Mouse (Mus musculus): ENCODE data around the gene Olfr1123. TPM values are rescaled to one million over a fixed set of nuclear protein-coding genes. Genes with fewer than 3 reads are reported as not detected.
"Not testable (repeated sequence)": the region's sequence is repeated elsewhere in the genome, so short reads cannot be mapped to it uniquely, and the experiment has no call there.

Gene Olfr1123
- total RNA-seq (2021), result not detected
- long read RNA-seq, experiment 1, result 0 reads
- long read RNA-seq, experiment 2, result 0 reads

DNA sequence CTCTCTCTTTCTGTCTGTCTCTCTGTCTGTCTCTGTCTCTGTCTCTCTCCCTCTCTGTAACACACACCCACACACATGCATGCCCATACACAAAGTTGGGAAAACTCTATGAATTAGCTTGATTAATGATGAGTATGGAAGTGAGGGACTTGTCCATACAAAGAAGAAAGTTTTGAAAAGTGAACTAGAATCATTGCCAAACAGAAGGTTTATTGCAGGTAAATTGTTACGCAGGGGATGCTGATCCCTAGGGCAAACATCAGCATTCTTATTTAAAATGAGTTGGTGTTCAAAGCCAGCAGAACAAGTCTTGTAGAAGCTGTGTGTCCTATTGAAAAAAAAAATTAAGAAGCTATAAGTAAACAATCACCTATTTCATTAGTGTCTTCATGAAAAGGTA is at the start of gene Olfr1123:
Gene Olfr1123 (plus strand): TSS at position 301 of the 400 bp plus-strand sequence.
- DNase-seq, result no peak

DNA sequence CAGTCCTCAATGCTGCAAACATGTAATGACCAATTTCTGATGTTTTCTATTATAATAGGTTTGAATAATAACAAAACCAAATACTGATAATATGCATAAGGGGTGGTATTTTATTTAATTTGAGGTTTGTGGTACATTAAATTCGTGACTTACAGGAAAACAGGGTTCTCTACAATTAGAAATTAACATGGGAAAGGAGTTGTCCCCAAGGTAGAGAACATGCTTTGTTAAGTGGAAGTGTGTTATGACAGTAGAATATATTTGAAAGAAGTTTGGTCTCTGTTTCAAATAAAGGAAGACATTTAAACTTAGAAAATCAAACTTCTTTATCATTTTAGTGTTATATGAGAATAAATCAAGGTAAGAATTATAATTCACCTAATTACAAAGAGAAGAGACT is 46.8 kb upstream of the Olfr1123 start, which contains the start of gene Olfr1121:
Gene Olfr1121 (plus strand): TSS at position 301 of the 400 bp plus-strand sequence.
- DNase-seq, result no peak

DNA sequence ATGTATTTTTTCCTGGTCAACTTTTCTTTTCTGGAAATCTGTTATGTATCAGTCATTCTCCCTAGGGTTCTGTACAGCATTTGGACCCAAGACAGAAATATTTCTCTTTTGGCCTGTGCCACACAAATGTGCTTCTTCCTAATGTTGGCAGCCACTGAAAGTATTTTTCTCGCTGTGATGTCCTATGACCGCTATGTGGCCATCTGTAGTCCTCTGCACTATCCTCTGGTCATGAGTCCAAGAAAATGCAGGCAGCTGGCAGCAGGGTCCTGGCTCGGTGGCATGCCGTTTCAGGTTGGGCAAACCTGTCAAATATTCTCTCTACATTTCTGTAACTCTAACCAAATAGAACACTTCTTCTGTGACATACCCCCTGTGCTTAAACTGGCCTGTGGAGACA is 44.7 kb upstream of the Olfr1123 start:
- no peak for DNase-seq

DNA sequence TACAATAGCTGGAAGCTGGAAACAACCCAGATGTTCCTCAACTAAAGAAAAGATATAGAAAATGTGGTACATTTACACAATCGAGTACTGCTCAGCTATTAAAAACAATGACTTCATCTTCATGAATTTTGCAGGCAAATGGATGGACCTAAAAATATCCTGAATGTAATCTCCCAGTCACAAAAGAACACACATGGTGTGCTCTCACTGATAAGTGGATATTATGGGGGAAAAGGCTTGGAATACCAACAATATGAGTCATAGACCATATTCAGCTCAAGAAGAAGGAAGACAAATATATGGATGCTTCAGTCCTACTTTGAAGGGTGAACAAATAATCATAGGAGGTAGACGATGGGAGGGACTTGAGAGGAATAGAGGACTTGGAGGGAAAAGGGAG is 32.5 kb upstream of the Olfr1123 start:
- no peak for DNase-seq

DNA sequence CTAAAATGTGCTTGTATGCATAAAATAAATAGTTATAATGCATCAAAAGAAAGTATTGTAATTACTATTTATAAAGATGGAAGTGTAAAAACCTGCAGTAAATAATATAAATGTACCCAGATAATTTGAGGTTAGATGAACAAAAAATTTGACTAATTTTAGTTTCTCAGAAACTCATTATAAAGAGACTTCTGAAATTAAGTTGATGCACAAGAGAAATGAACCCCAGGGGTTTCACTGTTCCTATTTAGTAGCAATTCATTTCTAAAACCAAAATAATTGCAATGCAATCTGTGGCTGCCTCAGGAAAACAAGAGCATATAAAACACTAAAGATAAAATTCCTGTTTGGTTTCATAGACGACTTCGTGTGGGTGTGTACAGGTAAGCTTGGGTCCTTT is 30.9 kb upstream of the Olfr1123 start, which contains the start of gene Olfr1122:
Gene Olfr1122 (plus strand): TSS at position 301 of the 400 bp plus-strand sequence.
- DNase-seq, result no peak

DNA sequence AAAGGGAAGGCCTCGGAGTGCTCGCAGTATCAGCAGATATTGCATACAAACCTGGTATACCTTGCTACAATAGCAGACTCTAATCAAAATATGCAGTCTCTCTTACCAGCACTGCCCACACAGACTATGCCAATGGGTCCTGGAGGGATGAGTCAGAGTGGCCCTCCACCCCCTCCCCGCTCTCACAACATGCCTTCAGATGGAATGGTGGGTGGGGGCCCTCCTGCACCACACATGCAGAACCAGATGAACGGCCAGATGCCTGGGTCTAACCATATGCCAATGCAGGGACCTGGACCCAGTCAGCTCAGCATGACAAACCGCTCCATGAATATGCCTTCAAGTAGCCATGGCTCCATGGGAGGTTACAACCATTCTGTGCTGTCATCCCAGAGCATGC is 22.8 kb upstream of the Olfr1123 start:
- DNase-seq, result not testable (repeated sequence)

DNA sequence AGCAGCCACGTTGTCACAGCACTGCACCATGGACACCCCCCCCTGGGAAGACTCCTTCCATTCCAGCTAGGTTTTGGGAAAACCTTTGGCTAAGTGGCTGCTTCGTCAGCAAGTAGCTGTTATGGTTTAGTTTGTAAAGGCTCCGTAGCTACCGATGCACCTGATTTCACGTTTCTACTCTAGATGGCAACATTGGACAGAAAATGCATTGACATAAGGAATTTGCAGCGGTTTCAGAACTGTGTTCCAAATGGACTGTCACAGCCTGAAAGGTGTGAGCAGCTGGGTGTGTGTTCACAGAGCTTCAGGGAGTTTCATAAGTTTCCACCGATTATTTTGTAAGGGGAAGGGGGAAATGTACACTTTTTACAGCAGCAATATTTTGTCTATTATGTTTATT is 21.7 kb upstream of the Olfr1123 start:
- not testable (repeated sequence) for DNase-seq

DNA sequence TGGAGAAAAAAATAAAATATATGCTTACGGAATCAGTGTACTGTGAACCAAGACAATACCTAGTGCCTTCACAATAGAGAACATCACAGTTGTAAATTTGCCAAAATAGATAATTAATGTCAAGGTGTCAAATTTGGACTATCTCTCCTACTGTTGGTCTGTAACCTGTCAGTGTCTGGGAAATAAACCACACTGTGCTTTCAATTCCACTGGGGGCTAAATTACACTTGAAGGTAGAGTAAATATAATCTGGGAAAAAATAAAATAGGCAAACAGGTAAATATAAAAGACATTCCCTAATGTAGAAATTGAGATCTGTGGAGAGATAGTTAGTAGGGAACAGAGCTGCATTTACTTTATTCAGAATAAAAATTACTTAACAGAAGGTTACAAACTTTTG is 13.5 kb downstream of the Olfr1123 start, which contains the start of gene Olfr1124:
Gene Olfr1124 (plus strand): TSS at position 301 of the 400 bp plus-strand sequence.
- DNase-seq, result no peak

DNA sequence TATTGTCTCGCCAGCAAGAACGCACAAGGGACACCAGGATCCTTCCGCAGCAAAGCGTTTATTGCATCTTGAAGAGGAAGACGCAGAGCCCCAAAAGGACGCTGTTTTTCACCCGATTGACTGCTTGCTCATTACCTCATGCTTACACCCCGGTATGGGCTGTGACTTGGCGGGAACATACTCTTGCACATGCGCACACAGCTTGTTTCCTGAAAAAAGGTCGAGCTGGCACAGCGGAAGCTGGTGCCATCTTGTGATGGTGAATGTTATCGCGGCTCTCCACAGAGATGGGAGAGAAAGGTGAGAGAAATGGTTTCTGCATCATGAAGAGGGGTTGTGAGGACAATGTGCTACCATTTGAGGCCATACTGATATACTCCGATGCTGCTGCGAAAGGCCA is 21.3 kb downstream of the Olfr1123 start:
- DNase-seq, result no peak

DNA sequence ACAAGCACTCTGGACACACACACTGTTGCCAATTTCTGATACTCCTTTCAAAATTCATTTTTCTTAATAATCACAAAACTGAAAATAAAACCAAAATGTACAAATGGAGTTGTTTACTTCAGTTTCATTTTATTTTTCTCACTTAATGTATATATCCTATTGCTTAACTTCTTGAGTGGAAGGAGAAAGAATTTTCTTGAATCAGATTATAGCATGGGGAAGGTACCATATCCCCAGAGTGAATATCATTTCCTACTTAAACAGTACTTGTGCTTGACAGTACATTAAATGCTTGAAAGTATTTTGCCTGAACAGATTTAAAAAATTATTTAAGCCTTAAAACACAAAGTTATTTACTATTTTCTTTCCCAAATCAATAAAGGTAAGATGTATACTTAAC is 37.2 kb downstream of the Olfr1123 start, which contains the start of gene Olfr1126:
Gene Olfr1126 (plus strand): TSS at position 301 of the 400 bp plus-strand sequence.
- no peak for DNase-seq

DNA sequence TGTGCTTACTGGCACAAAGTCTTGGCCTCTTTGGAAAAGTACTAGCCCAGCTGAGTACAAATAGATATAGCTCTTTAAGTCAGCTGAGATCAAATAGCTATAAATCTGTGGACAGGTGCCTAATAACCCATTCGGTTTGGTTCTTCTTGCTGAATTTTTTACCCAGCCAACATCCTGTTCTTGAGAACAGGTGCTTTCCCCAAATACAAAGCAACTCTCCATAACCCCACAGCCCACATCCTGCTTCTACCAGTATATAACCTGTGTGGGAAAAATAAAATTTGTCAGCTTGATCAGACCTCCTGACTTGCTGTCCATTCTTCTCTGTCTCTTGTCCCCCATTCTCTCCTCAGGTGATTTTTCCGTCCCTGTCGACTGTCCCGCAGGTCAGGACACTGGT is 45.3 kb downstream of the Olfr1123 start:
- DNase-seq, result no peak

Other genes starting within 250 kb of the Olfr1123 start
- not detected for gene Olfr1112, start 228.8 kb upstream of the Olfr1123 start, total RNA-seq (2021)
- not detected for gene Olfr1113, start 207.7 kb upstream of the Olfr1123 start, total RNA-seq (2021)
- gene Olfr1115, start 168.6 kb upstream of the Olfr1123 start, total RNA-seq (2021), result not detected
- gene Olfr1116, start 149.1 kb upstream of the Olfr1123 start, total RNA-seq (2021), result not detected
- gene Olfr1118, start 109.1 kb upstream of the Olfr1123 start, total RNA-seq (2021), result not detected
- not detected for gene Olfr1120, start 61.8 kb upstream of the Olfr1123 start, total RNA-seq (2021)
- not detected for gene Olfr1121, start 46.7 kb upstream of the Olfr1123 start, total RNA-seq (2021)
- not detected for gene Olfr1122, start 30.8 kb upstream of the Olfr1123 start, total RNA-seq (2021)
- not detected for gene Olfr1124, start 13.6 kb downstream of the Olfr1123 start, total RNA-seq (2021)
- not detected for gene Olfr1126, start 37.3 kb downstream of the Olfr1123 start, total RNA-seq (2021)
- not detected for gene Pramel7, start 80.5 kb downstream of the Olfr1123 start, total RNA-seq (2021)
- not detected for gene Pramel6, start 89.9 kb downstream of the Olfr1123 start, total RNA-seq (2021)
- not detected for gene Olfr153, start 115.2 kb downstream of the Olfr1123 start, total RNA-seq (2021)
- gene Olfr1128, start 128.9 kb downstream of the Olfr1123 start, total RNA-seq (2021), result not detected
- not detected for gene Olfr1129, start 157.3 kb downstream of the Olfr1123 start, total RNA-seq (2021)
- gene Olfr1130, start 189.6 kb downstream of the Olfr1123 start, total RNA-seq (2021), result not detected
- not detected for gene Olfr1131, start 210.5 kb downstream of the Olfr1123 start, total RNA-seq (2021)
- gene Olfr1132, start 220.9 kb downstream of the Olfr1123 start, total RNA-seq (2021), result not detected
- gene Olfr1133, start 230.7 kb downstream of the Olfr1123 start, total RNA-seq (2021), result not detected
- gene Olfr1134, start 241.8 kb downstream of the Olfr1123 start, total RNA-seq (2021), result not detected

All from gastrocnemius, postnatal 25 days (tissue).